Mouse (Mus musculus) forebrain, embryonic 16.5 days (tissue): ENCODE data around the gene Nalcn. TPM values are rescaled to one million over a fixed set of nuclear protein-coding genes. Genes with fewer than 3 reads are reported as not detected.

Experiments
- ATAC-seq: fragments of 200-750 bp; cut with Nextera tagmentation; 2 replicates; pipeline ENCODE4 v1.8.0; 2017; ENCODE audit warnings: mild to moderate bottlenecking, moderate library complexity
- H3K27ac ChIP-seq: fragments of 300-500 bp; sonication (generic); 2 replicates; pipeline ENCODE4 v1.5.1; 2014; ENCODE audit warnings: low read length, control low read depth
- H3K27me3 ChIP-seq: fragments of 300-500 bp; sonication (generic); replicated peaks from 2 replicates; pipeline ENCODE4 v1.6.1; 2014; ENCODE audit warnings: low read length; ENCODE audit not compliant: control insufficient read depth, insufficient read depth
- H3K36me3 ChIP-seq: fragments of 300-500 bp; sonication (generic); 2 replicates; pipeline ENCODE4 v1.6.1; 2014; ENCODE audit not compliant: control insufficient read depth, insufficient read depth
- H3K4me1 ChIP-seq: fragments of 300-500 bp; sonication (generic); replicated peaks from 2 replicates; pipeline ENCODE4 v1.6.1; 2014; ENCODE audit warnings: low read length; ENCODE audit not compliant: control insufficient read depth, insufficient read depth
- H3K4me2 ChIP-seq: fragments of 300-500 bp; sonication (generic); 2 replicates; pipeline ENCODE4 v1.6.1; 2014; ENCODE audit warnings: mild to moderate bottlenecking, low read length, control low read depth
- H3K4me3 ChIP-seq: fragments of 300-500 bp; sonication (generic); replicated peaks from 2 replicates; pipeline ENCODE4 v1.5.1; 2014; ENCODE audit warnings: mild to moderate bottlenecking, low read length, control low read depth
- H3K9ac ChIP-seq: fragments of 300-500 bp; sonication (generic); replicated peaks from 2 replicates; pipeline ENCODE4 v1.6.1; 2014; ENCODE audit warnings: low read depth, low read length, control low read depth
- H3K9me3 ChIP-seq: fragments of 300-500 bp; sonication (generic); 2 replicates; pipeline ENCODE4 v1.6.1; 2016; ENCODE audit warnings: low read length; ENCODE audit not compliant: control insufficient read depth
- WGBS: fragments of 180-500 bp; shearing (Covaris S2); extraction: QIAGEN DNeasy Blood & Tissue Kit; methylation state at CpG from one replicate; pipeline ENCODE4 v1.1.7; 2014; 5-methylcytosine and 5-hydroxymethylcytosine counted together
- polyA plus RNA-seq: library from polyadenylated mRNA; unstranded; fragments of >200 nt; fragmentation: Nextera tagmentation; extraction: Ambion mirVana; gene quantifications from 2 replicates; pipeline ENCODE4 v1.2.1, GENCODE M21; 2015

The Nalcn gene
- polyA plus RNA-seq, 1 experiment from 2014 or later = 9.6 TPM

DNA sequence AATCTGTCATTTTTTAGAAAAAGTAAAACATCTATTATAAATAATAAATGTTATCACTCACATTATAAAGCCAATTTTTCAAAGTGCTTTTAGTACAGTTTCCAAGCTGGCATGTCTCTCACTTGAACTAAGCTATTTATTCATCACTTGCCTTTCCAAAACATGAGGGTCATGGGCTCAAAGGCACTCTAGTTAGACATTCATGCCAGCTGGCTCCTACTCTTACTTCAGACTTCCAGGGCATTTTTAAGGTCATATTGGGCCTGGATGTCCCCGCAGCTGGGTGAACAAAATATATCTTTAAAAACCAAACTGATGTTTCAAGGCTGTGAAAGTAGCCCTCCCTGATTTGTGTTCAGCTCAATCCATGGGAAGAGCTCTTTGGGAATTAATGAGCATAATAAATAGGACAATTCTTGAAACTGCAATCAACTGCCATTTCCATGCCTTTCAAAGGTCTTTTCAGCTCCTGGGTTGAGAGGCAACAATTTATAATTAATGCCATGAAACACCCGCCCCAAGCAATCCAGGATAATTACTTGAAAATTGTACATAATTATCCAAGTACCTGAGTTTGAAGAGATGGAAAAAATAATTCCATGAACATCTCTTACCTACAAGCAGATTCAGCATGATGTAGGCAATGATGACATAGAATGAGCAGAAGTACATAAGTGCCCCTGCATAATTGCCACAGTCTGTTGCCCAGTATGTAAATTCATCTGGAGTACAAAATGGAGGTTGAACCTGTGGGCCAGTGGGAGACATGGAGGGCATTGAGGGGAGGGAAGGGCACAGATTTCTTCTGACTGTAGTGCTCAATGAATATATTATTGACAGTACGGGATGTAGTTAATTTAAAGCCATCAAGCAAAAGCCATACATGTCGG, 335.6 kb downstream of the Nalcn start:
- Histone ChIP-seq H3K4me1 (no peaks in the 10 kb centered on the region), H3K27ac (no peak overlapping the region), H3K4me3 (no peak overlapping the region), H3K4me2 (no peak overlapping the region), H3K9ac (no peak overlapping the region), H3K9me3 (no peaks in the 10 kb centered on the region), H3K36me3 (no peaks in the 10 kb centered on the region), H3K27me3 (no peaks in the 10 kb centered on the region)
- peak; percentile 64 for ATAC-seq
- 53% methylated on average over 4 of the region's 4 CpGs for WGBS

DNA sequence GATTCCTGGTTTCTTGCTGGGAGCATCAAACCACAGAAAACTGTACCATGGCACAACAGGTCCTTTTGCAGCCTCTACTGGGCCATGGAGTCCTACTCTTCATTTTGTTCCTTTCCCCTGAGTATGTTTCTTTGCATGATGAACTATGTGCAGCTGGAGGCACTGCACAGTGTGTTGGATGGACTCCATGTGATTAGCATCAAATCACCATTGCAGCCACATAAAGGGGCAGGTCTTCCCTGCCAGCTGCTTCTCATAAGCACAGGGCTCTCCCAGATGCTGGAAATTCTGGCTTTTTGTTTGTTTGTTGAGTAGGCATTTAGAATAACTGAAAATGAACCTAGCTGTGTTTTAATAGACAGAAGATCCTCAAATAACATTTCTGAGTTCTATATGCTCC, 344.8 kb downstream of the Nalcn start:
- Histone ChIP-seq H3K36me3 (no peaks in the 10 kb centered on the region), H3K9me3 (no peaks in the 10 kb centered on the region), H3K27me3 (no peaks in the 10 kb centered on the region; the same call in 1 of the 2 replicates), H3K4me3 (no peak overlapping the region), H3K4me1 (no peaks in the 10 kb centered on the region), H3K9ac (no peak overlapping the region), H3K4me2 (no peak overlapping the region), H3K27ac (no peak overlapping the region)
- peak; percentile 78 for ATAC-seq

DNA sequence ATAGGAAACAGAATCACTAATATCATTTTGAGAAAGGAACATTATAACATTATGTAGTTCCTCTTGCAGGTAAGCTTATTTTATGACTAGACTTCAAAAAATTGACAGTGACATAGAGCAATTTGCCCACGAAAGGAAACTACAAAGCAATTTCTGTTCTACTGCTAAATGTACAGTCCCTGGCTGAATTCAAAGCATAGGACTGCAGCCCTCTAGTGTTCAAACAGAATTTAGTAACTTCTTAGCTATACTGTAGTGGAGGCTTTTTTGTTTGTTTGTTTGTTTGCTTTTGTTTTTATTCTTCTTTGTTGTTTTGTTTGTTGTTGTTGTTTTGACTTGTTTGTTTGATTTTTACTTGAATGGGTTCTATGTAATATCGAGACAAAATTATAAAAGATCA, 354.8 kb downstream of the Nalcn start:
- H3K36me3 ChIP-seq = no peaks in the 10 kb centered on the region
- H3K4me2 ChIP-seq = no peak overlapping the region
- H3K9ac ChIP-seq = no peak overlapping the region
- no peaks in the 10 kb centered on the region for H3K27me3 ChIP-seq
- WGBS = 63% methylated on average over 2 of the region's 2 CpGs
- no peak overlapping the region for H3K4me3 ChIP-seq
- peak; percentile 81 for ATAC-seq
- H3K4me1 ChIP-seq = no peaks in the 10 kb centered on the region
- H3K9me3 ChIP-seq = no peaks in the 10 kb centered on the region; the same call in 1 of the 2 replicates
- no peak overlapping the region for H3K27ac ChIP-seq

DNA sequence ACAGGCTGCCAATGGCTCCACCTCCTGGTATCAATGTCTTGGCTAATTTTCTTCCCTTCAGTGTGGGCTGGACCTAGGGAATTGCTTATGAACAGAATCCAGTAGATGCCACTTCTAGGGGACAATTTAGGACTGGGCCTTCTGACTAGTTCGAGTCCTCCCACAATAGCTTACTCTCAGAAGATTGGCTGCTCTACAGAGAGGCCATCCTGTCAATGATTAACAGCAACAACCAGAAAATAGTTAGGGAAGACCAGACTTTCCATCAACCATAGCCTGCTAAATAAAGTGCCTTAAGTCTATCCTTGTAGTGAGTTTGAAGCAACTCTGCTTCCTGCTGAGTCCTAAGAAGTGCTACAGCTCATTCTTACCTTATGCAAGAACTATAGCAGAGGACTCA, 386.2 kb downstream of the Nalcn start:
- ATAC-seq = no peak
- H3K4me2 ChIP-seq = no peak overlapping the region
- peaks cover 3% of the 10 kb centered on the region; the same call in 1 of the 2 replicates for H3K4me1 ChIP-seq
- WGBS = 90% methylated on average over 1 of the region's 1 CpGs
- no peaks in the 10 kb centered on the region for H3K27me3 ChIP-seq
- no peak overlapping the region for H3K9ac ChIP-seq
- no peak overlapping the region for H3K27ac ChIP-seq
- no peaks in the 10 kb centered on the region for H3K36me3 ChIP-seq
- no peak overlapping the region for H3K4me3 ChIP-seq
- no peaks in the 10 kb centered on the region for H3K9me3 ChIP-seq

DNA sequence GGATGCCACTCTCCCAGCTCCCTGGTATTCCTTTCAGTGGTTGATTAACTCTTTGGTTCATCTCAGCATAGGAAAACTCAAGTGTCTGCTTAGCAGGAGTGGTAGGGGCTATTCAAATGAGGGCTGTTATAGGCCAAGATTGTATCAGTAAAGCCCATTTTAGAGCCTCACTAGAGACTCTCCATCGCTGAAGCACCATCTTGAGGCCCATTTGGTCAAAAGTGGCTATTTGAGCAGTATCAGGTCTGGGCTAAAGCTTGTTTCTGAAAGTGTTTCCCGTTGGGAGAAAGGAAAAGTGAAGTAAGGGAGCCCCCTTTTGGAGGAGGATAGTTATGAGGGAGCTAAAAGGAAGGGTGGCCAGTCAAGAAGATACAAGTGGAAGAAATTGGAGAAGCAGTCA, 387.0 kb downstream of the Nalcn start:
- Histone ChIP-seq H3K4me3 (no peak overlapping the region), H3K4me2 (no peak overlapping the region), H3K9ac (no peak overlapping the region), H3K4me1 (peaks cover 3% of the 10 kb centered on the region; the same call in 1 of the 2 replicates), H3K27ac (no peak overlapping the region), H3K9me3 (no peaks in the 10 kb centered on the region), H3K27me3 (no peaks in the 10 kb centered on the region), H3K36me3 (no peaks in the 10 kb centered on the region)
- WGBS = 4% methylated on average over 2 of the region's 2 CpGs
- peak; percentile 79 for ATAC-seq

DNA sequence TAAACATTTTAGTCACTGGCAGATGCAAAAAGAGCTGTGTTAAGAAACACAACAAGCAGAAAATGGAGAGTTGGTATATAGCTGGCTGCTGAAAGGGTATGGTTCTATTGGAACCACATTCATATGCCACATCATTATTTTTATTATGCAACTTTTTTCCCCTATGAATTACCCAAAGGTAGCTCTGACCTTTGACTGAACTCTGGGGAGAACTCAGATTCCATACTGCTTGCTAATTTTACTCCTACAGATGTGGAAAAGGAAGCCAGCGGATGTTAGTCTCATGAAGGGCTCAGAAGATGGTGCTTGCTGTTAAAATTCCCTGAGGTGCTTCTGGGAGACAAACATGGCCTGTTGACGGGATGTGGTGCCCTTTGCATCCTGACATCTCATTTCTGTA, 389.9 kb downstream of the Nalcn start:
- no peaks in the 10 kb centered on the region for H3K27me3 ChIP-seq
- H3K9me3 ChIP-seq = no peaks in the 10 kb centered on the region
- 86% methylated on average over 2 of the region's 2 CpGs for WGBS
- no peak for ATAC-seq
- H3K27ac ChIP-seq = no peak overlapping the region
- H3K9ac ChIP-seq = no peak overlapping the region
- no peaks in the 10 kb centered on the region for H3K36me3 ChIP-seq
- H3K4me2 ChIP-seq = no peak overlapping the region
- no peak overlapping the region for H3K4me3 ChIP-seq
- peaks cover 3% of the 10 kb centered on the region; the same call in 1 of the 2 replicates for H3K4me1 ChIP-seq

DNA sequence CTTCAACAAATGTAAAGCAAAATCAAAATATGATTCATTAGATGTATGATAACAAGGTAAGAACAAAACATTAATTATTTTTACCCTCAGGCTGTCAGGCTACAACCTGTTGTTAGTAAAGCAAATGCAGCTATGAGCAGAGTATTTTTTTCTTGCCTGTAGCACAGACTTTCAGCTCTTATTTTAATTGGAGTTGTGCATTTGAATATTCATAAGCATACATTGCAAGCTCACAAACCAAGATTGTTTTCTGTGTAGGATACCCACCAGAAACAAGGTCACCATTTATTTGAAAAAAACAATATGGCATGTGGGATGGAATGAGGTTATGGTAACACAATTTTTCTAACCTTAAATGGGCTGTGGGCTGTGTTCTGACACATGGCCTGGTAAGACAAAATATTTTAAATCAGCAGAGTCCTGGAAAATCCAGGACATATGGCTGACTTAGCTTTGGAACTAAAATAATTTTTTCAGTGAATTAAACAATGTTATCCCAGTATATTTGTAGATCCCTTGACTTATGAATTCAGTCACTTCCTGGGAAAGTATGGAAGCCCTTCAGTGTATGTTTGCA, 394.2 kb downstream of the Nalcn start:
- peak; percentile 20; the same call in 1 of the 2 replicates for ATAC-seq
- H3K36me3 ChIP-seq = no peaks in the 10 kb centered on the region
- no peaks in the 10 kb centered on the region for H3K4me1 ChIP-seq
- no peak overlapping the region for H3K27ac ChIP-seq
- H3K4me2 ChIP-seq = no peak overlapping the region
- H3K9ac ChIP-seq = no peak overlapping the region
- H3K9me3 ChIP-seq = no peaks in the 10 kb centered on the region
- H3K27me3 ChIP-seq = no peaks in the 10 kb centered on the region
- no peak overlapping the region for H3K4me3 ChIP-seq

Other genes with a start within 250 kb of the Nalcn start
- 4.8 and 5.5 TPM in 2 replicates for gene Itgbl1, start 32.8 kb upstream of the Nalcn start, polyA plus RNA-seq